Mouse (Mus musculus) kidney, adult 2 months (tissue): ENCODE results near the gene Arhgef28. TPM values are rescaled to one million over a fixed set of nuclear protein-coding genes. Genes with fewer than 3 reads are reported as not detected.

Experiments
- DNase-seq: peaks from one replicate; pipeline ENCODE4 v3.0.0; 2021
- H3K27ac ChIP-seq: fragments of 200-500 bp; 2 replicates; pipeline ENCODE4 v1.5.1; 2012; ENCODE audit warnings: low read depth, low read length, control low read depth, inconsistent platforms; ENCODE audit not compliant: insufficient read depth
- H3K27me3 ChIP-seq: fragments of 200-500 bp; replicated peaks from 2 replicates; pipeline ENCODE4 v1.6.1; 2012; ENCODE audit warnings: mild to moderate bottlenecking, moderate library complexity, low read length, inconsistent platforms; ENCODE audit not compliant: control insufficient read depth, insufficient read depth
- H3K36me3 ChIP-seq: fragments of 200-500 bp; 2 replicates; pipeline ENCODE4 v1.6.1; 2012; ENCODE audit warnings: mild to moderate bottlenecking, moderate library complexity, low read length, inconsistent platforms; ENCODE audit not compliant: control insufficient read depth, insufficient read depth
- H3K4me1 ChIP-seq: fragments of 200-500 bp; 2 replicates; pipeline ENCODE4 v1.6.1; 2011; ENCODE audit warnings: low read length; ENCODE audit not compliant: control insufficient read depth, insufficient read depth
- H3K4me3 ChIP-seq: fragments of 200-500 bp; 2 replicates; pipeline ENCODE4 v1.5.1; 2011; ENCODE audit warnings: mild to moderate bottlenecking, low read depth, low read length, control low read depth; ENCODE audit not compliant: insufficient read depth
- CTCF ChIP-seq: fragments of 200-500 bp; conservative IDR thresholded peaks from 2 replicates; pipeline ENCODE4 v1.5.1; 2011; ENCODE audit warnings: low read depth, mild to moderate bottlenecking, control low read depth, low read length, moderate library complexity, mixed read lengths; ENCODE audit not compliant: insufficient read depth, insufficient read length
- POLR2A ChIP-seq: fragments of 200-500 bp; IDR thresholded peaks from one replicate; pipeline ENCODE4 v1.6.1; 2011; ENCODE audit warnings: low read depth, low read length, control low read depth
- WGBS: fragments of 180-500 bp; shearing (Covaris S2); methylation state at CpG from one replicate; pipeline ENCODE4 v1.1.7; 2018; 5-methylcytosine and 5-hydroxymethylcytosine counted together
- polyA plus RNA-seq: library from polyadenylated mRNA; depleted of rRNA; stranded (reverse); fragments of >200 nt; gene quantifications from 2 replicates; pipeline ENCODE4 v1.2.3, GENCODE M21; 2012

Gene Arhgef28
- polyA plus RNA-seq, 1 experiment = 39.3 TPM

- Histone ChIP-seq H3K4me3 (no peak overlapping the region), H3K27ac (no peak overlapping the region), H3K4me1 (no peaks in the 10 kb centered on the region), H3K36me3 (no peaks in the 10 kb centered on the region), H3K27me3 (no peaks in the 10 kb centered on the region)
- no peak for DNase-seq
- TF ChIP-seq CTCF (no peak), POLR2A (no peak)
- 93% methylated on average over 4 of the region's 4 CpGs for WGBS
These were observed 34.5 kb downstream of the Arhgef28 start for GRCm38 (mm10) chr13:98171706-98172105.

- no peaks in the 10 kb centered on the region for H3K4me1 ChIP-seq
- no peak for DNase-seq
- WGBS = 97% methylated on average over 12 of the region's 12 CpGs
- H3K27me3 ChIP-seq = no peaks in the 10 kb centered on the region
- TF ChIP-seq POLR2A (no peak), CTCF (no peak)
- H3K27ac ChIP-seq = no peak overlapping the region
- H3K4me3 ChIP-seq = no peak overlapping the region
- H3K36me3 ChIP-seq = no peaks in the 10 kb centered on the region
These were observed 35.0 kb downstream of the Arhgef28 start for GRCm38 (mm10) chr13:98171257-98171656.

GRCm38 (mm10) chr13:98164878-98165277 is 41.4 kb downstream of the Arhgef28 start:
- TF ChIP-seq POLR2A = no peak
- no peak for TF ChIP-seq CTCF
- H3K27me3 ChIP-seq = no peaks in the 10 kb centered on the region
- H3K4me1 ChIP-seq = no peaks in the 10 kb centered on the region
- no peaks in the 10 kb centered on the region for H3K36me3 ChIP-seq
- no peak overlapping the region for H3K4me3 ChIP-seq
- 70% methylated on average over 6 of the region's 6 CpGs for WGBS
- no peak overlapping the region for H3K27ac ChIP-seq
- peak; percentile 24 for DNase-seq

GRCm38 (mm10) chr13:98161496-98161895 is 44.7 kb downstream of the Arhgef28 start:
- no peak for TF ChIP-seq POLR2A
- TF ChIP-seq CTCF = no peak
- Histone ChIP-seq H3K27me3 (no peaks in the 10 kb centered on the region), H3K4me3 (no peak overlapping the region), H3K27ac (no peak overlapping the region), H3K4me1 (no peaks in the 10 kb centered on the region), H3K36me3 (no peaks in the 10 kb centered on the region)
- no peak for DNase-seq
- WGBS = 95% methylated on average over 8 of the region's 8 CpGs

- no peaks in the 10 kb centered on the region for H3K36me3 ChIP-seq
- no peak for DNase-seq
- H3K27me3 ChIP-seq = no peaks in the 10 kb centered on the region
- no peak overlapping the region for H3K27ac ChIP-seq
- no peak for TF ChIP-seq CTCF
- TF ChIP-seq POLR2A = no peak
- no peak overlapping the region for H3K4me3 ChIP-seq
- WGBS = 70% methylated on average over 7 of the region's 7 CpGs
- no peaks in the 10 kb centered on the region for H3K4me1 ChIP-seq
These were observed 49.6 kb downstream of the Arhgef28 start for GRCm38 (mm10) chr13:98156656-98157055.

- 79% methylated on average over 8 of the region's 8 CpGs for WGBS
- no peak overlapping the region for H3K27ac ChIP-seq
- no peaks in the 10 kb centered on the region for H3K36me3 ChIP-seq
- H3K4me1 ChIP-seq = no peaks in the 10 kb centered on the region
- H3K27me3 ChIP-seq = no peaks in the 10 kb centered on the region
- H3K4me3 ChIP-seq = no peak overlapping the region
- no peak for DNase-seq
- TF ChIP-seq POLR2A (no peak), CTCF (no peak)
These were observed 53.5 kb downstream of the Arhgef28 start for GRCm38 (mm10) chr13:98152759-98153158.

- no peak overlapping the region for H3K4me3 ChIP-seq
- no peaks in the 10 kb centered on the region for H3K27me3 ChIP-seq
- no peak for DNase-seq
- TF ChIP-seq CTCF = no peak
- TF ChIP-seq POLR2A = no peak
- no peak overlapping the region for H3K27ac ChIP-seq
- no peaks in the 10 kb centered on the region for H3K36me3 ChIP-seq
- no peaks in the 10 kb centered on the region for H3K4me1 ChIP-seq
- 59% methylated on average over 5 of the region's 5 CpGs for WGBS
These were observed 58.7 kb downstream of the Arhgef28 start for GRCm38 (mm10) chr13:98147532-98147931.
